In the genomic region with DNA sequence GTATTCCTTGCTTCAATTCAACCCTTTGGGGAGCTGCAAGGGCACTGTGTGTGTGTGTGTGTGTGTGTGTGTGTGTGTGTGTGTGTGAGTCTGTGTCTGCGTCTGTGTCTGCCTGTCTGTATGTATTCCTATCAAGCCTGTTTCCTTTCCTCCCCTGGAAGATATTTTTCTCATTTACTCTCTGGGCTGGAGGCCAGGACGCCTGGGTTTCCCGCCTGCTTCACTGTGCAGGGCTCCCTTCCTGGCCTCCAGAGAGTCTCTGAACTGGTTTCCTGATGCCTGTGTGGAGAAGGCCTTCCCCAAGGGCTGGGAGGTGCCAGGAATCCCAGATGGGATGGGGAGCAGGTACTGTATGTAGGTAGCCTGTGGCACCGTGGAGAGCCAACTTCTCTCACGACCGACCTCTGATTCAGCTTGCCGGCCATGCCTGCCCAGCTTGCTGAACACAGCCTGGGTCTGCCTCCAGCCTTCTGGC, we compare ENCODE assay signal across 8 mouse cellular contexts. TPM values are rescaled to one million over a fixed set of nuclear protein-coding genes. Genes with fewer than 3 reads are reported as not detected.
DNase-seq lines count a peak whose midpoint lies in the region; ATAC-seq lines count a peak whose summit lies in the region.

No protein-coding gene starts in this region.

- 24% methylated on average over 7 of the region's 7 CpGs for WGBS in lung, embryonic 16.5 days
- 56% methylated on average over 7 of the region's 7 CpGs for WGBS in embryonic facial prominence, embryonic 10.5 days
- WGBS in hindbrain, embryonic 12.5 days: 53% methylated on average over 7 of the region's 7 CpGs
- 55% methylated on average over 7 of the region's 7 CpGs for WGBS in midbrain, embryonic 14.5 days

- peak overlapping the region; percentile 95 for H3K27ac ChIP-seq in lung, embryonic 16.5 days (ENCODE audit: low read length)
- H3K27ac ChIP-seq in embryonic facial prominence, embryonic 10.5 days (replicated peaks): peak overlapping the region; percentile 88
- peak overlapping the region; percentile 76 for H3K27ac ChIP-seq in hindbrain, embryonic 12.5 days
- H3K27ac ChIP-seq in midbrain, embryonic 14.5 days (replicated peaks; ENCODE audit: low read depth, low read length): peak overlapping the region; percentile 32; the same call in 1 of the 2 replicates

- H3K9me3 ChIP-seq in lung, embryonic 16.5 days (ENCODE audit: control insufficient read depth, low read length): no peaks in the 10 kb centered on the region
- H3K9me3 ChIP-seq in embryonic facial prominence, embryonic 10.5 days: no peaks in the 10 kb centered on the region
- H3K9me3 ChIP-seq in hindbrain, embryonic 12.5 days (replicated peaks): no peaks in the 10 kb centered on the region
- H3K9me3 ChIP-seq in midbrain, embryonic 14.5 days (ENCODE audit: control insufficient read depth, low read length): no peaks in the 10 kb centered on the region

- DNase-seq in lung, postnatal 25 days (ENCODE audit: low spot score): no peak
- DNase-seq in embryonic facial prominence, embryonic 10.5 days (ENCODE audit: low spot score): no peak
- peak; percentile 17 for DNase-seq in midbrain, embryonic 14.5 days
- DNase-seq in frontal cortex, adult 2 months (ENCODE audit: extremely low spot score in 1 of 2, low spot score in 1 of 2): no peak
- no peak for DNase-seq in embryo, embryonic 9.5 days (ENCODE audit: extremely low spot score)
- no peak for DNase-seq in urinary bladder, postnatal 36 days (ENCODE audit: low spot score in 2 of 2)

- H3K36me3 ChIP-seq in lung, embryonic 16.5 days (ENCODE audit: control insufficient read depth, insufficient read depth, low read length): no peaks in the 10 kb centered on the region
- peaks cover 5% of the 10 kb centered on the region for H3K36me3 ChIP-seq in embryonic facial prominence, embryonic 10.5 days (replicated peaks)
- no peaks in the 10 kb centered on the region for H3K36me3 ChIP-seq in hindbrain, embryonic 12.5 days
- no peaks in the 10 kb centered on the region for H3K36me3 ChIP-seq in midbrain, embryonic 14.5 days (ENCODE audit: control insufficient read depth, insufficient read depth, low read length)

- H3K9ac ChIP-seq in lung, embryonic 16.5 days (ENCODE audit: low read length): peak overlapping the region; percentile 82
- H3K9ac ChIP-seq in hindbrain, embryonic 12.5 days: peak overlapping the region; percentile 47; the same call in 1 of the 2 replicates
- H3K9ac ChIP-seq in midbrain, embryonic 14.5 days (replicated peaks; ENCODE audit: low read length): 0 out of 2 replicates have a peak overlapping the region, but pooled peaks have one; percentile 2

- no peak for ATAC-seq in lung, embryonic 16.5 days (ENCODE audit: low read depth)
- no peak for ATAC-seq in hindbrain, embryonic 12.5 days (ENCODE audit: low FRiP score)
- ATAC-seq in midbrain, embryonic 14.5 days (ENCODE audit: low FRiP score, low TSS enrichment): no peak

- H3K27me3 ChIP-seq in lung, embryonic 16.5 days (ENCODE audit: control insufficient read depth, insufficient read depth, low read depth, low read length): no peaks in the 10 kb centered on the region
- peaks cover 7% of the 10 kb centered on the region for H3K27me3 ChIP-seq in embryonic facial prominence, embryonic 10.5 days (replicated peaks; ENCODE audit: low read depth, poor library complexity, severe bottlenecking)
- peaks cover 2% of the 10 kb centered on the region; the same call in 1 of the 2 replicates for H3K27me3 ChIP-seq in hindbrain, embryonic 12.5 days
- 0 out of 2 replicates have a peak, but pooled peaks cover 1% of the 10 kb centered on the region for H3K27me3 ChIP-seq in midbrain, embryonic 14.5 days (ENCODE audit: control insufficient read depth, insufficient read depth, low read length)

- H3K4me2 ChIP-seq in lung, embryonic 16.5 days (ENCODE audit: low read depth, low read length): peak overlapping the region; percentile 61
- peak overlapping the region; percentile 80 for H3K4me2 ChIP-seq in hindbrain, embryonic 12.5 days (replicated peaks)
- peak overlapping the region; percentile 66; the same call in 1 of the 2 replicates for H3K4me2 ChIP-seq in midbrain, embryonic 14.5 days (ENCODE audit: low read length)

- H3K4me1 ChIP-seq in lung, embryonic 16.5 days (replicated peaks; ENCODE audit: control insufficient read depth, insufficient read depth, low read length): peaks cover 85% of the 10 kb centered on the region
- peaks cover 99% of the 10 kb centered on the region for H3K4me1 ChIP-seq in embryonic facial prominence, embryonic 10.5 days
- H3K4me1 ChIP-seq in hindbrain, embryonic 12.5 days: peaks cover 79% of the 10 kb centered on the region
- H3K4me1 ChIP-seq in midbrain, embryonic 14.5 days (ENCODE audit: control insufficient read depth, insufficient read depth, low read length): peaks cover 68% of the 10 kb centered on the region

- H3K4me3 ChIP-seq in lung, embryonic 16.5 days (ENCODE audit: low read length): peak overlapping the region; percentile 67; the same call in 1 of the 2 replicates
- H3K4me3 ChIP-seq in embryonic facial prominence, embryonic 10.5 days: peak overlapping the region; percentile 70
- H3K4me3 ChIP-seq in hindbrain, embryonic 12.5 days: peak overlapping the region; percentile 0; the same call in 1 of the 2 replicates
- H3K4me3 ChIP-seq in midbrain, embryonic 14.5 days (replicated peaks; ENCODE audit: low read depth, low read length): no peak overlapping the region

RNA-seq across cellular contexts. Expression of a gene that starts 2.5 kb away (rescaled TPM):
- 35.4 and 37.2 TPM in 2 replicates for polyA plus RNA-seq in lung, embryonic 16.5 days (2015; fragmentation: Nextera tagmentation; extraction: Ambion mirVana)
- polyA plus RNA-seq in embryonic facial prominence, embryonic 10.5 days (2016; fragmentation: Nextera tagmentation; extraction: Ambion mirVana): 34.0 and 35.6 TPM in 2 replicates
- polyA plus RNA-seq in hindbrain, embryonic 12.5 days (2016; fragmentation: Nextera tagmentation; extraction: Ambion mirVana): 38.6 and 46.9 TPM in 2 replicates
- 8.8 and 11.0 TPM in 2 replicates for polyA plus RNA-seq in midbrain, embryonic 14.5 days (2014; fragmentation: Nextera tagmentation; extraction: Ambion mirVana)
- 6.4 and 7.9 TPM in 2 replicates for polyA plus RNA-seq in frontal cortex, adult 2 months (2012; rRNA removed)

RNA-seq across cellular contexts. Expression of a gene that starts 22.6 kb away (rescaled TPM):
- polyA plus RNA-seq in lung, embryonic 16.5 days (2015; fragmentation: Nextera tagmentation; extraction: Ambion mirVana): 34.0 and 38.3 TPM in 2 replicates
- 65.1 and 69.1 TPM in 2 replicates for polyA plus RNA-seq in embryonic facial prominence, embryonic 10.5 days (2016; fragmentation: Nextera tagmentation; extraction: Ambion mirVana)
- polyA plus RNA-seq in hindbrain, embryonic 12.5 days (2016; fragmentation: Nextera tagmentation; extraction: Ambion mirVana): 19.0 and 20.2 TPM in 2 replicates
- 2.5 and 5.6 TPM in 2 replicates for polyA plus RNA-seq in midbrain, embryonic 14.5 days (2014; fragmentation: Nextera tagmentation; extraction: Ambion mirVana)
- polyA plus RNA-seq in frontal cortex, adult 2 months (2012; rRNA removed): 0.62 and 0.67 TPM in 2 replicates

RNA-seq across cellular contexts. Expression of a gene that starts 52.7 kb away (rescaled TPM):
- polyA plus RNA-seq in lung, embryonic 16.5 days (2015; fragmentation: Nextera tagmentation; extraction: Ambion mirVana): 0.31 TPM in 1 of 2 replicates, not detected in the other
- polyA plus RNA-seq in embryonic facial prominence, embryonic 10.5 days (2016; fragmentation: Nextera tagmentation; extraction: Ambion mirVana): 0.25 TPM in 1 of 2 replicates, not detected in the other
- 0.88 and 1.1 TPM in 2 replicates for polyA plus RNA-seq in hindbrain, embryonic 12.5 days (2016; fragmentation: Nextera tagmentation; extraction: Ambion mirVana)
- 0.70 and 2.0 TPM in 2 replicates for polyA plus RNA-seq in midbrain, embryonic 14.5 days (2014; fragmentation: Nextera tagmentation; extraction: Ambion mirVana)
- polyA plus RNA-seq in frontal cortex, adult 2 months (2012; rRNA removed): 2.9 and 3.3 TPM in 2 replicates

Comparison
In these comparisons a context has a peak if more than half of its experiments do, and no peak if none do; other contexts are left out.
1. H3K27ac ChIP-seq: peak in every context shown above with its lines; median percentile 95 in lung, embryonic 16.5 days; 88 in embryonic facial prominence, embryonic 10.5 days; 76 in hindbrain, embryonic 12.5 days; 32 in midbrain, embryonic 14.5 days.
2. H3K9ac ChIP-seq: peak in every context shown above with its lines; median percentile 82 in lung, embryonic 16.5 days; 47 in hindbrain, embryonic 12.5 days; 2 in midbrain, embryonic 14.5 days.